Mouse (Mus musculus): Measurements from ENCODE around the gene Gm7694. TPM values are rescaled to one million over a fixed set of nuclear protein-coding genes. Genes with fewer than 3 reads are reported as not detected.

Gm7694 gene
- under 1 TPM in 1 of 2 experiments, not detected in 1; 0.19 TPM for polyA plus RNA-seq (2017; shearing (Covaris generic))

DNA sequence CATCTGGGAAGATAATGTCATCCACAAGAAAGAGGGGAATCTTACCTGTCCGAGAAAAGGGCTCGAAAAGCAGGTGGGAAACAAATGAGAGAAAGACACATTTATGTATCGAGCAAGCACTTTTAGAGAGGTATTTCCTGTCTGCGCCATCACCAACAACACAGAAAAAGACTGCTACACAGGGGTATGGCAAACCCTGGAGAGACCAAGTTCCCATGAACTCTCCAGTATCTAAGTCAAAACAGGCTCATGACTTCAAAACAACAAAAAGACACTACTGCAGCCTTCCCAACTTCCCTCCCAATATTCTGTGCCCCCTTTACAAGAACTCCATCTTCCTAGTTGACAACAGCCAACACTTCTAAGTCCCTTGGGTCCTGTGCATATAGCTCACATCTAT is at the start of gene Gm7694:
Gene Gm7694 (minus strand): TSS at position 101 of the 400 bp plus-strand sequence.

DNA sequence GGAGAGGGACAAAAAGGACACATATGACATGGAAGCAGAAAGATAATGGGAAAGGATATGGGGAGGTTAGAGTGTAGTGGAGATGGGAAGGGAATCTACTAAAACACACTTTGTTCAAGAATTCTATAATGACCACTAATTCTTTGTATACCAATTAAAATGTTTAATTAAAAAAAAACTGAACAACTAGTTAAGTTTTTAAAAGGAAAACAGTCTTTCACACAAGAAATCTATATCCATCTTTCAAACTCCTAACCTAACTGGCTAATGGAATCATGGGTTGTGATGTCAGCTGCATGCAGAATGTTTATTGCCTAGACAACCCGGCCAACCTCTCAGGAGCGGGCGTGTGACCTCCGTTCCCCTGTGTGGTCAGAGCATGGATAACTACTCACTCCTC is 2.4 kb upstream of the Gm7694 start, which contains the start of gene Spata46:
Gene Spata46 (plus strand): TSS at position 301 of the 400 bp plus-strand sequence.

DNA sequence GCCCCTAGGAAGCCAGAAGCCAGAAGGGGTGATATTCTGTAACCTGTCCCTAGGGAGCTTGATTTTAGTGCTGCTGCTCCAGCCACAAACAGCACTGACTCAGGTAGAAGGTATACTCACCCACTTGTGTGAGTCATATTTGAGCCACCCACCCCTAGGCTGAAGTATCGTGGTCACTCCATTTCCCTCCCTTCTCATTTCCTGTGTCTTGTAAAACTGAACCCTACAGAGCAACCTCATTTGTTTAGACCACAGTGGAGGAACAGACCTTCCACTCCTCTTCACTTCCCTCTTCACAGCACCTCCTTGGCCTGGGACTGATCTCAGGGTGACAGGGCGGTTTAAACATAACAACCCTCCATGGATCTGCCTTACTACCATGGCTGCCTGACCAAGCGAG is 29.1 kb downstream of the Gm7694 start, which contains the start of gene Sh2d1b1:
Gene Sh2d1b1 (plus strand): TSS at position 305 of the 400 bp plus-strand sequence.

Other genes starting within 250 kb of the Gm7694 start
- under 1 TPM in 1 of 2 experiments, not detected in 1; 0.25 TPM for gene Ddr2, start 195.6 kb downstream of the Gm7694 start, polyA plus RNA-seq (2017; shearing (Covaris generic))
- gene Uap1, start 131.4 kb downstream of the Gm7694 start, polyA plus RNA-seq (2017; shearing (Covaris generic)), result 10 to 100 TPM; 36.9 to 42.5 TPM
- gene Uhmk1, start 90.9 kb downstream of the Gm7694 start, polyA plus RNA-seq (2017; shearing (Covaris generic)), result 10 to 100 TPM; 14.1 to 34.0 TPM
- gene Sh2d1b2, start 73.6 kb downstream of the Gm7694 start, polyA plus RNA-seq (2017; shearing (Covaris generic)), result under 1 TPM in 1 of 2 experiments, not detected in 1; 0.34 TPM
- gene Sh2d1b1, start 29.0 kb downstream of the Gm7694 start, polyA plus RNA-seq (2017; shearing (Covaris generic)), result under 1 TPM in 1 of 2 experiments, not detected in 1; 0.37 TPM
- gene Spata46, start 2.5 kb upstream of the Gm7694 start, polyA plus RNA-seq (2017; shearing (Covaris generic)), result not detected